Mouse (Mus musculus): ENCODE data around the gene Dnah17.

Dnah17 gene

GRCm38 (mm10) chr11:118142547-118143165 is 12.2 kb upstream of the Dnah17 start:
- DNase-seq: no peak

GRCm38 (mm10) chr11:118140771-118141565 is 10.5 kb upstream of the Dnah17 start:
- DNase-seq: no peak

- DNase-seq: no peak
Observed at GRCm38 (mm10) chr11:118138347-118138746, 7.9 kb upstream of the Dnah17 start.

- DNase-seq: no peak
Observed at GRCm38 (mm10) chr11:118136172-118136632, 5.8 kb upstream of the Dnah17 start.

GRCm38 (mm10) chr11:118135271-118135670 is 4.8 kb upstream of the Dnah17 start:
- peak; percentile 31 for DNase-seq

- peak; percentile 82 for DNase-seq
Observed at GRCm38 (mm10) chr11:118133752-118134169, 3.3 kb upstream of the Dnah17 start.

- peak; percentile 30 for DNase-seq
Observed at GRCm38 (mm10) chr11:118133133-118133751, 2.8 kb upstream of the Dnah17 start.

GRCm38 (mm10) chr11:118132136-118132535 is 1.7 kb upstream of the Dnah17 start:
- DNase-seq: peak; percentile 62

GRCm38 (mm10) chr11:118129812-118130211 is 622 bp downstream of the Dnah17 start:
- no peak for DNase-seq

GRCm38 (mm10) chr11:118121592-118121991 is 8.8 kb downstream of the Dnah17 start:
- no peak for DNase-seq

GRCm38 (mm10) chr11:118118777-118119176 is 11.7 kb downstream of the Dnah17 start:
- no peak for DNase-seq

- no peak for DNase-seq
Observed at GRCm38 (mm10) chr11:118114581-118115110, 15.8 kb downstream of the Dnah17 start.

- no peak for DNase-seq
Observed at GRCm38 (mm10) chr11:118113516-118114205, 16.8 kb downstream of the Dnah17 start.

- peak; percentile 93 for DNase-seq
Observed at GRCm38 (mm10) chr11:118104001-118104400, 26.4 kb downstream of the Dnah17 start.

- no peak for DNase-seq
Observed at GRCm38 (mm10) chr11:118103383-118103782, 27.1 kb downstream of the Dnah17 start.

- peak; percentile 95 for DNase-seq
Observed at GRCm38 (mm10) chr11:118102838-118103237, 27.6 kb downstream of the Dnah17 start.

- DNase-seq: no peak
Observed at GRCm38 (mm10) chr11:118101133-118101532, 29.3 kb downstream of the Dnah17 start.

GRCm38 (mm10) chr11:118096736-118097135 is 33.7 kb downstream of the Dnah17 start:
- DNase-seq: no peak

GRCm38 (mm10) chr11:118095004-118095403 is 35.4 kb downstream of the Dnah17 start:
- no peak for DNase-seq

- DNase-seq: no peak
Observed at GRCm38 (mm10) chr11:118091002-118091670, 39.3 kb downstream of the Dnah17 start.

GRCm38 (mm10) chr11:118088896-118089295 is 41.5 kb downstream of the Dnah17 start:
- peak; percentile 50 for DNase-seq

- no peak for DNase-seq
Observed at GRCm38 (mm10) chr11:118085961-118086360, 44.5 kb downstream of the Dnah17 start.

Measured in kidney, postnatal 10 days (tissue).